Mouse (Mus musculus): ENCODE data around the gene Zfp560.

DNA sequence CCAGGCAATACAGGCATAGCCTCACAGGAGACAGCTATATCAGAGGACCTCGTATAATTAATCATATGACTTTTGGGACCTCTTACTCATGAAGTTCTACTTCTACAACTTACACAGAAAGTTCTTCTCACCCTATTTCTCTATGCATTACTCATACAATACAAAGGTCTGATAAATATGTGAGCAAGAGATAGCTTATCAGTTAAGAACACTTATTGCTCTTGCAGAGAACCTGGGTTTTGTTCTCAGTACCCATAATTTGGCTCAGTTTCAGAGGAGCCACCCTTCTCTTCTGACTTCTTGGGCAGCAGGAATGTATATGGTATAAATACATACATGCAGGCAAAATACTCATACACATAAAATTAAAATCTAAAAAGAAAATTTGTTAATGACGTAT is 24.3 kb upstream of the Zfp560 start:
- TF ChIP-seq CTCF (conservative IDR thresholded peaks at IDR 0.05; ENCODE audit: low read length) (no peak), POU5F1 (IDR thresholded peaks at IDR 0.05; ENCODE audit: borderline replicate concordance, low read length) (no peak), NANOG (IDR thresholded peaks at IDR 0.05; ENCODE audit: borderline replicate concordance, low read length) (no peak)
